Mouse (Mus musculus) forebrain, embryonic 14.5 days (tissue): ENCODE data around the gene Plppr5. TPM values are rescaled to one million over a fixed set of nuclear protein-coding genes. Genes with fewer than 3 reads are reported as not detected.
A peak's percentile ranks its signal among the peaks of the same experiment; 100 is the strongest.

Source experiments
- ATAC-seq: fragments of 200-750 bp; cut with Nextera tagmentation; 2 replicates; pipeline ENCODE4 v1.8.0; 2017; ENCODE audit warnings: mild to moderate bottlenecking, moderate library complexity
- DNase-seq: peaks from one replicate; pipeline ENCODE4 v3.0.0-alpha.2; 2015; ENCODE audit warnings: low spot score
- H3K27ac ChIP-seq: fragments of 300-500 bp; sonication (generic); 2 replicates; pipeline ENCODE4 v1.5.1; 2014; ENCODE audit warnings: low read depth, mild to moderate bottlenecking, control low read depth, low read length, moderate library complexity
- H3K27me3 ChIP-seq: fragments of 300-500 bp; sonication (generic); replicated peaks from 2 replicates; pipeline ENCODE4 v1.6.1; 2014; ENCODE audit warnings: low read length, control low read depth, mixed read lengths; ENCODE audit not compliant: control insufficient read depth, insufficient read depth
- H3K36me3 ChIP-seq: fragments of 300-500 bp; sonication (generic); 2 replicates; pipeline ENCODE4 v1.6.1; 2014; ENCODE audit warnings: low read length, control low read depth; ENCODE audit not compliant: control insufficient read depth, insufficient read depth
- H3K4me1 ChIP-seq: fragments of 300-500 bp; sonication (generic); 2 replicates; pipeline ENCODE4 v1.6.1; 2014; ENCODE audit warnings: antibody characterized with exemption, low read length, control low read depth; ENCODE audit not compliant: control insufficient read depth, insufficient read depth
- H3K4me2 ChIP-seq: fragments of 300-500 bp; sonication (generic); 2 replicates; pipeline ENCODE4 v1.6.1; 2014; ENCODE audit warnings: mild to moderate bottlenecking, control low read depth, low read length
- H3K4me3 ChIP-seq: fragments of 300-500 bp; sonication (generic); 2 replicates; pipeline ENCODE4 v1.5.1; 2014; ENCODE audit warnings: low read depth, low read length, control low read depth
- H3K9ac ChIP-seq: fragments of 300-500 bp; sonication (generic); 2 replicates; pipeline ENCODE4 v1.6.1; 2014; ENCODE audit warnings: mild to moderate bottlenecking, low read length, control low read depth, moderate library complexity
- H3K9me3 ChIP-seq: fragments of 300-500 bp; sonication (generic); replicated peaks from 2 replicates; pipeline ENCODE4 v1.6.1; 2016; ENCODE audit warnings: low read length, control low read depth, mixed read lengths; ENCODE audit not compliant: control insufficient read depth
- WGBS: fragments of 180-500 bp; shearing (Covaris S2); extraction: QIAGEN DNeasy Blood & Tissue Kit; methylation state at CpG from one replicate; pipeline ENCODE4 v1.1.7; 2014; 5-methylcytosine and 5-hydroxymethylcytosine counted together
- polyA plus RNA-seq: library from polyadenylated mRNA; unstranded; fragments of >200 nt; fragmentation: Nextera tagmentation; extraction: Ambion mirVana; gene quantifications from 2 replicates; pipeline ENCODE4 v1.2.1, GENCODE M21; 2014

The Plppr5 gene
- polyA plus RNA-seq, 1 experiment from 2014 or later = 4.4 TPM

GRCm38 (mm10) chr3:117603458-117603857, 28.8 kb downstream of the Plppr5 start:
- 70% methylated on average over 2 of the region's 2 CpGs for WGBS
- H3K9ac ChIP-seq = no peak overlapping the region
- DNase-seq (no peak), ATAC-seq (no peak)
- no peaks in the 10 kb centered on the region for H3K36me3 ChIP-seq
- no peaks in the 10 kb centered on the region for H3K27me3 ChIP-seq
- H3K4me3 ChIP-seq = no peak overlapping the region
- no peaks in the 10 kb centered on the region for H3K4me1 ChIP-seq
- H3K4me2 ChIP-seq = no peak overlapping the region
- no peak overlapping the region for H3K27ac ChIP-seq
- no peaks in the 10 kb centered on the region for H3K9me3 ChIP-seq

GRCm38 (mm10) chr3:117606383-117606782, 31.7 kb downstream of the Plppr5 start:
- Histone ChIP-seq H3K27me3 (no peaks in the 10 kb centered on the region), H3K9me3 (no peaks in the 10 kb centered on the region), H3K9ac (no peak overlapping the region), H3K4me2 (no peak overlapping the region), H3K4me3 (no peak overlapping the region), H3K27ac (no peak overlapping the region), H3K4me1 (no peaks in the 10 kb centered on the region), H3K36me3 (no peaks in the 10 kb centered on the region)
- no peak for ATAC-seq
- no peak for DNase-seq

- Histone ChIP-seq H3K36me3 (no peaks in the 10 kb centered on the region), H3K27me3 (no peaks in the 10 kb centered on the region), H3K4me3 (no peak overlapping the region), H3K4me1 (no peaks in the 10 kb centered on the region), H3K27ac (no peak overlapping the region), H3K4me2 (no peak overlapping the region), H3K9ac (no peak overlapping the region), H3K9me3 (no peaks in the 10 kb centered on the region)
- no peak for ATAC-seq
- WGBS = 78% methylated on average over 5 of the region's 5 CpGs
- no peak for DNase-seq
Observed at GRCm38 (mm10) chr3:117611453-117611852, 36.8 kb downstream of the Plppr5 start.

GRCm38 (mm10) chr3:117614856-117615255, 40.2 kb downstream of the Plppr5 start:
- 60% methylated on average over 1 of the region's 1 CpGs for WGBS
- DNase-seq (peak; percentile 27), ATAC-seq (peak; percentile 61; the same call in 1 of the 2 replicates)
- no peaks in the 10 kb centered on the region for H3K27me3 ChIP-seq
- H3K9me3 ChIP-seq = no peaks in the 10 kb centered on the region
- H3K4me2 ChIP-seq = no peak overlapping the region
- H3K27ac ChIP-seq = no peak overlapping the region
- no peaks in the 10 kb centered on the region for H3K4me1 ChIP-seq
- no peak overlapping the region for H3K9ac ChIP-seq
- H3K36me3 ChIP-seq = no peaks in the 10 kb centered on the region
- no peak overlapping the region for H3K4me3 ChIP-seq

GRCm38 (mm10) chr3:117625257-117626001, 50.8 kb downstream of the Plppr5 start:
- ATAC-seq (peak; percentile 62; the same call in 1 of the 2 replicates), DNase-seq (peak; percentile 23)
- Histone ChIP-seq H3K27me3 (no peaks in the 10 kb centered on the region), H3K4me3 (no peak overlapping the region), H3K4me2 (no peak overlapping the region), H3K9me3 (no peaks in the 10 kb centered on the region), H3K27ac (0 out of 2 replicates have a peak overlapping the region, but pooled peaks have one; percentile 15), H3K36me3 (no peaks in the 10 kb centered on the region), H3K4me1 (no peaks in the 10 kb centered on the region), H3K9ac (no peak overlapping the region)
- 84% methylated on average over 13 of the region's 13 CpGs for WGBS

- Histone ChIP-seq H3K4me2 (no peak overlapping the region), H3K27me3 (no peaks in the 10 kb centered on the region), H3K4me1 (no peaks in the 10 kb centered on the region), H3K9ac (no peak overlapping the region), H3K4me3 (no peak overlapping the region), H3K27ac (no peak overlapping the region; the same call in 1 of the 2 replicates), H3K36me3 (no peaks in the 10 kb centered on the region), H3K9me3 (no peaks in the 10 kb centered on the region)
- ATAC-seq (peak; percentile 47; the same call in 1 of the 2 replicates), DNase-seq (peak; percentile 55)
- 21% methylated on average over 3 of the region's 3 CpGs for WGBS
Observed at GRCm38 (mm10) chr3:117628799-117629198, 54.2 kb downstream of the Plppr5 start.

- ATAC-seq = no peak
- WGBS = 72% methylated on average over 2 of the region's 2 CpGs
- no peaks in the 10 kb centered on the region for H3K36me3 ChIP-seq
Observed at GRCm38 (mm10) chr3:117630332-117630731, 55.7 kb downstream of the Plppr5 start.

GRCm38 (mm10) chr3:117648612-117649011, 74.0 kb downstream of the Plppr5 start:
- Histone ChIP-seq H3K9ac (no peak overlapping the region), H3K9me3 (no peaks in the 10 kb centered on the region), H3K4me2 (no peak overlapping the region), H3K4me3 (no peak overlapping the region), H3K36me3 (no peaks in the 10 kb centered on the region), H3K27ac (no peak overlapping the region), H3K27me3 (no peaks in the 10 kb centered on the region), H3K4me1 (no peaks in the 10 kb centered on the region)
- WGBS = 74% methylated on average over 8 of the region's 8 CpGs
- DNase-seq (no peak), ATAC-seq (no peak; the same call in 1 of the 2 replicates)

More at GRCm38 (mm10) chr3:117630332-117630731, 55.7 kb downstream of the Plppr5 start:
- Histone ChIP-seq H3K4me3 (no peak overlapping the region), H3K27me3 (no peaks in the 10 kb centered on the region), H3K9me3 (no peaks in the 10 kb centered on the region), H3K4me2 (no peak overlapping the region), H3K27ac (no peak overlapping the region), H3K9ac (no peak overlapping the region), H3K4me1 (no peaks in the 10 kb centered on the region)
- DNase-seq = no peak

GRCm38 (mm10) chr3:117664316-117664715, 89.7 kb downstream of the Plppr5 start:
- no peak overlapping the region for H3K9ac ChIP-seq
- H3K27ac ChIP-seq = no peak overlapping the region

More at GRCm38 (mm10) chr3:117664316-117664715, 89.7 kb downstream of the Plppr5 start:
- no peaks in the 10 kb centered on the region for H3K4me1 ChIP-seq
- no peaks in the 10 kb centered on the region for H3K27me3 ChIP-seq
- 56% methylated on average over 1 of the region's 1 CpGs for WGBS
- H3K4me3 ChIP-seq = no peak overlapping the region
- ATAC-seq = no peak
- DNase-seq = no peak
- no peaks in the 10 kb centered on the region for H3K36me3 ChIP-seq
- H3K4me2 ChIP-seq = no peak overlapping the region
- no peaks in the 10 kb centered on the region for H3K9me3 ChIP-seq
